Mouse (Mus musculus): Measurements from ENCODE around the gene Tnfsfm13. TPM values are rescaled to one million over a fixed set of nuclear protein-coding genes. Genes with fewer than 3 reads are reported as not detected.

Tnfsfm13 gene
- polyA plus RNA-seq, 1 experiment, result 12.7 TPM

- peak; percentile 61 for TF ChIP-seq CTCF (IDR thresholded peaks at IDR 0.05; ENCODE audit: insufficient read depth, low read length)
- TF ChIP-seq POLR2A (IDR thresholded peaks at IDR 0.05; ENCODE audit: borderline replicate concordance, extremely low read depth, low read depth, low read length), result no peak
- WGBS, result 59% methylated on average over 9 of the region's 9 CpGs
- peaks cover 3% of the 10 kb centered on the region; the same call in 1 of the 2 replicates for H3K4me1 ChIP-seq (ENCODE audit: control insufficient read depth, insufficient read depth, low read length)
- DNase-seq, result peak; percentile 42
- H3K4me3 ChIP-seq (replicated peaks; ENCODE audit: extremely low read depth, low read depth, low read length), result no peak overlapping the region
Observed at GRCm38 (mm10) chr11:69715482-69715881, 19.6 kb upstream of the Tnfsfm13 start.

- WGBS, result 73% methylated on average over 18 of the region's 18 CpGs
- peaks cover 3% of the 10 kb centered on the region; the same call in 1 of the 2 replicates for H3K4me1 ChIP-seq (ENCODE audit: control insufficient read depth, insufficient read depth, low read length)
Observed at GRCm38 (mm10) chr11:69714636-69715329, 18.9 kb upstream of the Tnfsfm13 start.

GRCm38 (mm10) chr11:69712954-69713672, 17.2 kb upstream of the Tnfsfm13 start:
- Histone ChIP-seq H3K4me3 (replicated peaks; ENCODE audit: extremely low read depth, low read depth, low read length) (no peak overlapping the region), H3K4me1 (ENCODE audit: control insufficient read depth, insufficient read depth, low read length) (peaks cover 3% of the 10 kb centered on the region; the same call in 1 of the 2 replicates)
- no peak for DNase-seq
- WGBS, result 75% methylated on average over 20 of the region's 20 CpGs
- no peak for TF ChIP-seq POLR2A (IDR thresholded peaks at IDR 0.05; ENCODE audit: borderline replicate concordance, extremely low read depth, low read depth, low read length)
- no peak for TF ChIP-seq CTCF (IDR thresholded peaks at IDR 0.05; ENCODE audit: insufficient read depth, low read length)

More at GRCm38 (mm10) chr11:69714636-69715329, 18.9 kb upstream of the Tnfsfm13 start:
- TF ChIP-seq POLR2A (IDR thresholded peaks at IDR 0.05; ENCODE audit: borderline replicate concordance, extremely low read depth, low read depth, low read length) (no peak), CTCF (IDR thresholded peaks at IDR 0.05; ENCODE audit: insufficient read depth, low read length) (no peak)
- no peak overlapping the region for H3K4me3 ChIP-seq (replicated peaks; ENCODE audit: extremely low read depth, low read depth, low read length)
- DNase-seq, result no peak

GRCm38 (mm10) chr11:69711082-69711481, 15.2 kb upstream of the Tnfsfm13 start:
- Histone ChIP-seq H3K4me1 (ENCODE audit: control insufficient read depth, insufficient read depth, low read length) (peaks cover 3% of the 10 kb centered on the region; the same call in 1 of the 2 replicates), H3K4me3 (replicated peaks; ENCODE audit: extremely low read depth, low read depth, low read length) (no peak overlapping the region)
- WGBS, result 80% methylated on average over 2 of the region's 2 CpGs
- TF ChIP-seq CTCF (IDR thresholded peaks at IDR 0.05; ENCODE audit: insufficient read depth, low read length), result no peak
- TF ChIP-seq POLR2A (IDR thresholded peaks at IDR 0.05; ENCODE audit: borderline replicate concordance, extremely low read depth, low read depth, low read length), result no peak
- no peak for DNase-seq

GRCm38 (mm10) chr11:69710470-69710869, 14.6 kb upstream of the Tnfsfm13 start:
- TF ChIP-seq CTCF (IDR thresholded peaks at IDR 0.05; ENCODE audit: insufficient read depth, low read length) (no peak), POLR2A (IDR thresholded peaks at IDR 0.05; ENCODE audit: borderline replicate concordance, extremely low read depth, low read depth, low read length) (no peak)
- H3K4me1 ChIP-seq (ENCODE audit: control insufficient read depth, insufficient read depth, low read length), result no peaks in the 10 kb centered on the region
- no peak overlapping the region for H3K4me3 ChIP-seq (replicated peaks; ENCODE audit: extremely low read depth, low read depth, low read length)
- WGBS, result 78% methylated on average over 3 of the region's 3 CpGs
- DNase-seq, result no peak

GRCm38 (mm10) chr11:69709554-69710446, 13.9 kb upstream of the Tnfsfm13 start:
- no peak overlapping the region for H3K4me3 ChIP-seq (replicated peaks; ENCODE audit: extremely low read depth, low read depth, low read length)
- TF ChIP-seq CTCF (IDR thresholded peaks at IDR 0.05; ENCODE audit: insufficient read depth, low read length) (no peak), POLR2A (IDR thresholded peaks at IDR 0.05; ENCODE audit: borderline replicate concordance, extremely low read depth, low read depth, low read length) (no peak)
- no peak for DNase-seq
- 59% methylated on average over 11 of the region's 11 CpGs for WGBS
- H3K4me1 ChIP-seq (ENCODE audit: control insufficient read depth, insufficient read depth, low read length), result no peaks in the 10 kb centered on the region

GRCm38 (mm10) chr11:69708614-69709265, 12.8 kb upstream of the Tnfsfm13 start:
- WGBS, result 71% methylated on average over 3 of the region's 3 CpGs
- H3K4me1 ChIP-seq (ENCODE audit: control insufficient read depth, insufficient read depth, low read length), result no peaks in the 10 kb centered on the region
- no peak for DNase-seq
- H3K4me3 ChIP-seq (replicated peaks; ENCODE audit: extremely low read depth, low read depth, low read length), result no peak overlapping the region
- TF ChIP-seq POLR2A (IDR thresholded peaks at IDR 0.05; ENCODE audit: borderline replicate concordance, extremely low read depth, low read depth, low read length) (no peak), CTCF (IDR thresholded peaks at IDR 0.05; ENCODE audit: insufficient read depth, low read length) (no peak)

GRCm38 (mm10) chr11:69707873-69708381, 12.0 kb upstream of the Tnfsfm13 start:
- DNase-seq, result no peak
- Histone ChIP-seq H3K4me1 (ENCODE audit: control insufficient read depth, insufficient read depth, low read length) (no peaks in the 10 kb centered on the region), H3K4me3 (replicated peaks; ENCODE audit: extremely low read depth, low read depth, low read length) (no peak overlapping the region)
- TF ChIP-seq POLR2A (IDR thresholded peaks at IDR 0.05; ENCODE audit: borderline replicate concordance, extremely low read depth, low read depth, low read length) (no peak), CTCF (IDR thresholded peaks at IDR 0.05; ENCODE audit: insufficient read depth, low read length) (no peak)
- 90% methylated on average over 4 of the region's 4 CpGs for WGBS

All from lung, adult 2 months (tissue).